Mouse (Mus musculus): Measurements from ENCODE around the gene Gdf10. TPM values are rescaled to one million over a fixed set of nuclear protein-coding genes. Genes with fewer than 3 reads are reported as not detected.

The Gdf10 gene
- polyA plus RNA-seq, 1 experiment from 2014 or later, result 14.6 TPM

DNA sequence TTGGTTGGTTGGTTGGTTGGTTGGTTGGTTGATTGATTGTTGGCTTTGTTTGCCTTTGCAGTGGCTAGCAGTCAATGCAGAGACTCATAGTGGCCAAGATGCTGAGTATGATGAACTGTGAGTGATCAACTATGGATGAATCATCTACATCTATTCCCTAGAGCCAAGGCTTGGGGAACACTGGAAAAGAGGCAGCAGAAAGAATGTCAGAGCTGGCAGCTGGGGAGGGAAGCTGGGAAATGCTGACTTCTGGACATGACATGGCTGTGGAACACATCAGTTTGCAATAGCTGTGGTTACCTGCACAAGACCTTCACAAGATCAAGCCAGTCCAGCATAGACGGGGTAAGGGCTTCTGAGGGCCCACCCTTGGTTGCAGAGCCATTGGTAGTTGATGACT is 20.2 kb upstream of the Gdf10 start:
- no peak overlapping the region for H3K27ac ChIP-seq
- H3K9me3 ChIP-seq, result no peaks in the 10 kb centered on the region
- no peak for ATAC-seq (ENCODE audit: low FRiP score, low read depth)
- no peaks in the 10 kb centered on the region for H3K27me3 ChIP-seq (replicated peaks)
- H3K4me1 ChIP-seq, result no peaks in the 10 kb centered on the region
- 79% methylated on average over 1 of the region's 1 CpGs for WGBS
- H3K36me3 ChIP-seq, result no peaks in the 10 kb centered on the region
- H3K4me3 ChIP-seq, result no peak overlapping the region
- no peak overlapping the region for H3K4me2 ChIP-seq (replicated peaks)
- no peak overlapping the region for H3K9ac ChIP-seq

- no peaks in the 10 kb centered on the region for H3K27me3 ChIP-seq (replicated peaks)
- no peaks in the 10 kb centered on the region for H3K36me3 ChIP-seq
- no peak overlapping the region for H3K27ac ChIP-seq
- ATAC-seq (ENCODE audit: low FRiP score, low read depth), result no peak
- no peak overlapping the region for H3K4me2 ChIP-seq (replicated peaks)
- no peaks in the 10 kb centered on the region for H3K9me3 ChIP-seq
- H3K4me1 ChIP-seq, result no peaks in the 10 kb centered on the region
- H3K9ac ChIP-seq, result no peak overlapping the region
- no peak overlapping the region for H3K4me3 ChIP-seq
These were observed 18.5 kb upstream of the Gdf10 start for GRCm38 (mm10) chr14:33904851-33905250.

DNA sequence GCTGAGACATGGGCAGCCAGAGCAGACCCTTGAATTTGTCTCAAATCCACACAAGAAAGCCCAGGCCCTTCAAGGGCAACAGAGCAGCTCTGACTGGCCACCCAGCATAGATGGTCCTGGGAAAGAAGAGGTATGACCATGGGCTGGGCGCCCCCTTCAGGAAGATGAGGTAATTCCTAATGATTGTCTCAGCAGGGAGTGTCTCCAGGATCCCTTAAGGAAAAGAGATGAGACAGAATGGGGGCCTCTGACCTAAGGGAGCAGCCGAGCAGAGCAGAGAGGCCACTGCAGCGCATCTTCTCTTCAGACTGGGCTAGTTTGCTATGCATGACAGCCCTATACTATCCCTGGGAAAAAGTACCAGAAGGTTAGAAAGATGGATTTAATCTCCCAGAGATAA is 9.7 kb upstream of the Gdf10 start:
- Histone ChIP-seq H3K9me3 (no peaks in the 10 kb centered on the region), H3K4me2 (replicated peaks) (no peak overlapping the region), H3K27ac (no peak overlapping the region), H3K36me3 (no peaks in the 10 kb centered on the region), H3K4me1 (peaks cover 2% of the 10 kb centered on the region), H3K27me3 (replicated peaks) (no peaks in the 10 kb centered on the region), H3K9ac (no peak overlapping the region), H3K4me3 (no peak overlapping the region)
- ATAC-seq (ENCODE audit: low FRiP score, low read depth), result no peak
- WGBS, result 39% methylated on average over 3 of the region's 3 CpGs

GRCm38 (mm10) chr14:33914206-33914605 is 9.2 kb upstream of the Gdf10 start:
- Histone ChIP-seq H3K27ac (no peak overlapping the region), H3K9me3 (no peaks in the 10 kb centered on the region), H3K4me1 (peaks cover 7% of the 10 kb centered on the region), H3K36me3 (no peaks in the 10 kb centered on the region), H3K4me2 (replicated peaks) (no peak overlapping the region), H3K9ac (no peak overlapping the region), H3K4me3 (no peak overlapping the region), H3K27me3 (replicated peaks) (no peaks in the 10 kb centered on the region)
- WGBS, result 88% methylated on average over 9 of the region's 9 CpGs
- no peak for ATAC-seq (ENCODE audit: low FRiP score, low read depth)

- H3K4me1 ChIP-seq, result peaks cover 44% of the 10 kb centered on the region
- H3K9ac ChIP-seq, result no peak overlapping the region
- 0 out of 2 replicates have a peak, but pooled peaks have one; percentile 15 for ATAC-seq (ENCODE audit: low FRiP score, low read depth)
- no peak overlapping the region for H3K4me3 ChIP-seq
- no peaks in the 10 kb centered on the region for H3K9me3 ChIP-seq
- H3K4me2 ChIP-seq (replicated peaks), result 0 out of 2 replicates have a peak overlapping the region, but pooled peaks have one; percentile 5
- peaks cover 33% of the 10 kb centered on the region for H3K27me3 ChIP-seq (replicated peaks)
- no peak overlapping the region for H3K27ac ChIP-seq
- 5% methylated on average over 14 of the region's 14 CpGs for WGBS
- H3K36me3 ChIP-seq, result no peaks in the 10 kb centered on the region
These were observed 2.4 kb upstream of the Gdf10 start for GRCm38 (mm10) chr14:33920727-33921559.

- H3K4me3 ChIP-seq, result peak overlapping the region; percentile 51
- no peaks in the 10 kb centered on the region for H3K36me3 ChIP-seq
- H3K4me1 ChIP-seq, result peaks cover 44% of the 10 kb centered on the region
- H3K9me3 ChIP-seq, result no peaks in the 10 kb centered on the region
- H3K9ac ChIP-seq, result peak overlapping the region; percentile 61; the same call in 1 of the 2 replicates
- peaks cover 37% of the 10 kb centered on the region for H3K27me3 ChIP-seq (replicated peaks)
- peak overlapping the region; percentile 92 for H3K4me2 ChIP-seq (replicated peaks)
- WGBS, result 13% methylated on average over 8 of the region's 8 CpGs
- H3K27ac ChIP-seq, result no peak overlapping the region
- no peak for ATAC-seq (ENCODE audit: low FRiP score, low read depth)
These were observed 618 bp upstream of the Gdf10 start for GRCm38 (mm10) chr14:33922771-33923167.

GRCm38 (mm10) chr14:33931853-33932252 is 8.5 kb downstream of the Gdf10 start:
- ATAC-seq (ENCODE audit: low FRiP score, low read depth), result peak; percentile 7; the same call in 1 of the 2 replicates
- Histone ChIP-seq H3K9me3 (no peaks in the 10 kb centered on the region), H3K4me2 (replicated peaks) (no peak overlapping the region), H3K27me3 (replicated peaks) (peaks cover 3% of the 10 kb centered on the region; the same call in 1 of the 2 replicates), H3K27ac (no peak overlapping the region), H3K4me1 (no peaks in the 10 kb centered on the region), H3K4me3 (no peak overlapping the region), H3K36me3 (no peaks in the 10 kb centered on the region), H3K9ac (no peak overlapping the region)
- 63% methylated on average over 17 of the region's 17 CpGs for WGBS

DNA sequence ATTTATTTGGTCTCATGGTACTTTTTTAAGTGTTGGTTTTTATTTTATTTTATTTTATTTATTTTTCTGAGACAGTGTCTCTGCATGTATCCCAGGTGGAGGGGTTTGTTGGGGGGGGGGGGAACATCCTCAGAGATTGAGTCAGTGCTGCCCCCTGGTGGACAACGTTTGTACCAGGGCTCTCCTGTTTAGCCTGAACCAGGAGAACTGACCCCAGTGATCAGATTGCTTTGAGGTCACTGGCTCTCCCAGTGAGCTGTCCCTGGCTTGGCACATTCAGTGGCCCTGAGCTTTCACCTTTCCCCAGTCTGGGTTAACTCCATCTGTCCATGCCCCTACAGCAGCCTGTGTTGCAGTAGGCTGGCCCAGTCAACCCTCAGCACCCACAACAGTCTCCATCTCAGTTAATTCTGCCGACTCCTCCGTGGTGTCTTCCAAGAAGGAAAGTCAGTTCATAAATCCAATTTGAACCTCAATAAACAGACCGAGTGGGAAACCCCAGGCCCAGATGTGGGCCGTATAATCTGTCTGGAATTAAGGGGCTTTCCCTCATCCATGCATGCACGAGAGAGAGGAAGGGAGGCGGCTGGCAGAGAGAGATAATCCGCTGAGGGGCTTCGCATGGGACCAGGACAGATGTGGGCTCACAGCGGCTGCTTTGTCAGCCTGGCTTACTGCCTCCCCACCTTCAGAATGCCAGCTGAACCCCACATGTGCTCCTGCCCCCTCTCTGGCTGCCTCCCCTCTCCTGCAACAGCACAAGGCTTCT is 9.7 kb downstream of the Gdf10 start:
- Histone ChIP-seq H3K27ac (no peak overlapping the region), H3K4me3 (no peak overlapping the region), H3K9me3 (no peaks in the 10 kb centered on the region), H3K27me3 (replicated peaks) (peaks cover 3% of the 10 kb centered on the region; the same call in 1 of the 2 replicates), H3K4me2 (replicated peaks) (no peak overlapping the region), H3K36me3 (no peaks in the 10 kb centered on the region), H3K4me1 (no peaks in the 10 kb centered on the region), H3K9ac (no peak overlapping the region)
- ATAC-seq (ENCODE audit: low FRiP score, low read depth), result 0 out of 2 replicates have a peak, but pooled peaks have one; percentile 33
- 73% methylated on average over 10 of the region's 10 CpGs for WGBS

DNA sequence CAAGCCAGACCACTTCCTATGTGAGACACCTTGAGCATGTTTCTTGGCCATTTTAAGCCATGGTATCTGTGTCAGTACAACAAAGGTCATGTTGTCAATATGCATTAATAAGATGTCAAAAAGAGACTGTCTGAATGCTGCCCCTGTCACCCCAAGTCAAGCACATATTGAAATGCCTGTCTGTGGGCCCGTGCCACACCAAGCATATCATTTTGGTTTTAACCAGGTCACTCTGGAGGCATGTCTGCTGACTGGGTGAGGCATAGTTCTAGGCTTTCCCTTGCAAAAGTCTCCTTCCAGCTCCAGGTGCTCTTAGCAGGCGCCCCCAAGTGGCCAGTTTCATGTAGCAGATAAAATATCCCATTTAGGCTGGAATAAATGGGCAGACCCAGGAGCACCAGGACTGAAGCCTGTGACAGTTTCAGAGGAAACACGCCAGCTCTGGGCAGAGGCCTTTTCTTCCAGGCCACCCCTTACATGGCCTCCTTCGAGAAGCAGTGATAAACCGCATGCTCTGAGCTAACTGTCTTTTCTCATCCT is 10.5 kb downstream of the Gdf10 start:
- no peaks in the 10 kb centered on the region for H3K4me1 ChIP-seq
- WGBS, result 45% methylated on average over 5 of the region's 5 CpGs
- ATAC-seq (ENCODE audit: low FRiP score, low read depth), result 0 out of 2 replicates have a peak, but pooled peaks have one; percentile 33
- no peaks in the 10 kb centered on the region for H3K36me3 ChIP-seq
- H3K27me3 ChIP-seq (replicated peaks), result peaks cover 3% of the 10 kb centered on the region; the same call in 1 of the 2 replicates
- no peaks in the 10 kb centered on the region for H3K9me3 ChIP-seq
- no peak overlapping the region for H3K9ac ChIP-seq
- H3K27ac ChIP-seq, result no peak overlapping the region
- no peak overlapping the region for H3K4me2 ChIP-seq (replicated peaks)
- no peak overlapping the region for H3K4me3 ChIP-seq

DNA sequence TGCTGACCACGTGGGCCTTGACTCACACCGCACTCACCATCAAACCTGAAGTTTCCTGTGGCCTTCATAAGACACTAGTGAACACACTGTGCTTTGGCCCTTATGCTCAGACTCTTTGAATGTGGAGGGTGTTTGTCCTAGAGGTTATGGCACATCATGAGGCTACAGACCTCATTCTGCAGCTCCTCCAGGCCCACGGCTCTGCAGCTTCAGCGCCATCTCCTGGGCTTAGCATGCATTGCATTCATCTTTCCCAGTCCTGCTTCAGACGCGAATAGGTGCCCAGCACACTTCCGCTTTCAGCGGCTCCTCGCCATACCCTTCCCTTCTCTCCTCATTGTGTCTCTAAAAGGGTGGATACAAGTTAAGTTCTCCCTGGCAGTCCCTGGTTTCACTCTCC is 15.7 kb downstream of the Gdf10 start:
- WGBS, result 28% methylated on average over 9 of the region's 9 CpGs
- H3K4me1 ChIP-seq, result no peaks in the 10 kb centered on the region
- no peak overlapping the region for H3K9ac ChIP-seq

GRCm38 (mm10) chr14:33940739-33941138 is 17.4 kb downstream of the Gdf10 start, which contains the start of gene Gdf2:
TSS of gene Gdf2 (plus strand) at chr14:33941039.
- Histone ChIP-seq H3K36me3 (no peaks in the 10 kb centered on the region), H3K4me3 (no peak within 1 kb of the TSS), H3K9ac (no peak within 1 kb of the TSS), H3K4me2 (replicated peaks) (no peak within 1 kb of the TSS), H3K27ac (no peak within 1 kb of the TSS), H3K4me1 (no peaks in the 10 kb centered on the region), H3K27me3 (replicated peaks) (no peaks in the 10 kb centered on the region), H3K9me3 (no peaks in the 10 kb centered on the region)
- 81% methylated on average over 8 of the region's 8 CpGs for WGBS
- no peak for ATAC-seq (ENCODE audit: low FRiP score, low read depth)

More for the DNA sequence above, 15.7 kb downstream of the Gdf10 start:
- no peak overlapping the region for H3K4me3 ChIP-seq
- no peaks in the 10 kb centered on the region for H3K27me3 ChIP-seq (replicated peaks)
- 0 out of 2 replicates have a peak, but pooled peaks have one; percentile 56 for ATAC-seq (ENCODE audit: low FRiP score, low read depth)
- no peaks in the 10 kb centered on the region for H3K9me3 ChIP-seq
- no peak overlapping the region for H3K27ac ChIP-seq
- H3K4me2 ChIP-seq (replicated peaks), result peak overlapping the region; percentile 45
- H3K36me3 ChIP-seq, result no peaks in the 10 kb centered on the region

GRCm38 (mm10) chr14:33942222-33942621 is 18.8 kb downstream of the Gdf10 start:
- Histone ChIP-seq H3K36me3 (no peaks in the 10 kb centered on the region), H3K4me1 (no peaks in the 10 kb centered on the region), H3K4me3 (no peak overlapping the region), H3K27me3 (replicated peaks) (no peaks in the 10 kb centered on the region), H3K9me3 (no peaks in the 10 kb centered on the region), H3K4me2 (replicated peaks) (no peak overlapping the region), H3K27ac (no peak overlapping the region), H3K9ac (no peak overlapping the region)
- ATAC-seq (ENCODE audit: low FRiP score, low read depth), result no peak
- WGBS, result 84% methylated on average over 5 of the region's 5 CpGs

All from neural tube, embryonic 12.5 days (tissue).